ENCODE assay signal across 8 mouse cellular contexts in the genomic region with DNA sequence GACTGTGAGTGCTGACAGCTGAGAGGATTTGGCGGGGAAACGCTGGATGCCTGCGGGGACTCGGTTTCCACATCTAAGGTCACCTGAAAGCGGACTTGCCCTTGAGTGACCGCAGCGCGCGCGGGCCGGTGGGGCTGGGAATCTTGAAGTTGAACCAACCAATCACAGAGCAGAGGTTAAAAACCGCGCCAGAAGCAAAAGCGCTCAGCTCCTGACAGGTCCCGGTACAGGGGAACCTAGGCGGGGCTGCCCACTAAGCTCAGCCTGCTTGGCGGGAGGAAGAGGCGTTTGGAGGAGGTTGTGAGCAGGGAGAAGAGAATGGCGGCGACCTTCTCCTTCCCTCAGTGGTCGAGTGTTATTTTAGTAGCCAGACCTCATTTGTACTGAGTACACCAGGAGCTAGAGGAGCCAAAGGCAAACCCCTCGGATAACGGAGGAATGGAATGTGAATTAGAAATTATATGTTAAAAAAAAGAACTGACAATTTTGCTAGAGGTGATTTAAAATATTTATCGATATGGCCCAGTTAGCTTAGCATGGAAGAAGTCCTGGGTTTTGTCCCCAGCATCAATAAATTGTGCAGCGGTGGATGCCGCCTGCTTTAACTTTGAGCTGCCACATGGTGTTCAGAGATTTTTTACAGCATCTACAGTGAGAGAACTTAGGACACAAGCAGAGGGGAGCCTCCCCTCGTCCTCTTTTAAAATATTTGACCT. TPM values are rescaled to one million over a fixed set of nuclear protein-coding genes. Genes with fewer than 3 reads are reported as not detected.
A peak's percentile ranks its signal among the peaks of the same experiment; 100 is the strongest.
DNase-seq lines count a peak whose midpoint lies in the region; ATAC-seq lines count a peak whose summit lies in the region.

No protein-coding gene starts in this region.

- peaks cover 17% of the 10 kb centered on the region for H3K36me3 ChIP-seq in heart, embryonic 10.5 days

- peak; percentile 95 for DNase-seq in heart, embryonic 10.5 days (ENCODE audit: low spot score)
- no peak for DNase-seq in heart, postnatal 36 days
- peak; percentile 29 to 31 for DNase-seq in adrenal gland, postnatal 36 days
- peak; percentile 72 to 81 for DNase-seq in kidney, postnatal 4 days
- DNase-seq in naive thymus-derived CD4-positive, alpha-beta T cell, adult 2 months (ENCODE audit: low read depth): peak; percentile 20
- peak; percentile 84 for DNase-seq in yolk sac, embryonic 10.5 days (ENCODE audit: low spot score)
- DNase-seq in right cerebral cortex, adult 18-20 months: no peak

- WGBS in heart, embryonic 10.5 days: under 1% methylated on average over 27 of the region's 27 CpGs

- ATAC-seq in granulocyte monocyte progenitor cell, adult 5-6 weeks (replicated peaks; ENCODE audit: poor library complexity, severe bottlenecking): peak; percentile 35

- peak overlapping the region; percentile 97 for H3K4me3 ChIP-seq in heart, embryonic 10.5 days

- peak overlapping the region; percentile 96 for H3K27ac ChIP-seq in heart, embryonic 10.5 days

- H3K9me3 ChIP-seq in heart, embryonic 10.5 days: no peaks in the 10 kb centered on the region

- intact Hi-C loops in heart, postnatal 36 days (cut with DNase I): no loop called here

- peaks cover 53% of the 10 kb centered on the region for H3K4me1 ChIP-seq in heart, embryonic 10.5 days

- H3K27me3 ChIP-seq in heart, embryonic 10.5 days (ENCODE audit: insufficient read depth, poor library complexity, severe bottlenecking): no peaks in the 10 kb centered on the region

RNA-seq across cellular contexts. Expression of gene Rrm2, which starts 1.1 kb away (rescaled TPM):
- polyA plus RNA-seq in heart, embryonic 10.5 days (2016; fragmentation: Nextera tagmentation; extraction: Ambion mirVana): 307 TPM in 2 replicates
- total RNA-seq in heart, postnatal 36 days (2021): 1 to 10 TPM; 3.7 to 4.2 TPM
- total RNA-seq in adrenal gland, postnatal 36 days (2021): 10 to 100 TPM; 17.3 to 23.5 TPM
- 132 and 162 TPM in 2 replicates for total RNA-seq in granulocyte monocyte progenitor cell, adult 5-6 weeks (2014; fragmentation: Nextera tagmentation)
- total RNA-seq in granulocyte monocyte progenitor cell, adult 5-6 weeks (2017): 130 and 144 TPM in 2 replicates

RNA-seq across cellular contexts. Expression of gene Cys1, which starts 25.3 kb away (rescaled TPM):
- 0.28 and 0.34 TPM in 2 replicates for polyA plus RNA-seq in heart, embryonic 10.5 days (2016; fragmentation: Nextera tagmentation; extraction: Ambion mirVana)
- total RNA-seq in heart, postnatal 36 days (2021): 1 to 10 TPM; 5.5 to 6.5 TPM
- 1 to 10 TPM; 1.7 to 2.6 TPM for total RNA-seq in adrenal gland, postnatal 36 days (2021)
- total RNA-seq in granulocyte monocyte progenitor cell, adult 5-6 weeks (2014; fragmentation: Nextera tagmentation): not detected in 2 replicates
- total RNA-seq in granulocyte monocyte progenitor cell, adult 5-6 weeks (2017): not detected in 2 replicates

RNA-seq across cellular contexts. Expression of gene Klf11, which starts 55.8 kb away (rescaled TPM):
- 12.0 and 16.2 TPM in 2 replicates for polyA plus RNA-seq in heart, embryonic 10.5 days (2016; fragmentation: Nextera tagmentation; extraction: Ambion mirVana)
- 10 to 100 TPM; 10.9 to 16.4 TPM for total RNA-seq in heart, postnatal 36 days (2021)
- 10 to 100 TPM; 12.8 to 14.2 TPM for total RNA-seq in adrenal gland, postnatal 36 days (2021)
- 7.1 and 13.2 TPM in 2 replicates for total RNA-seq in granulocyte monocyte progenitor cell, adult 5-6 weeks (2014; fragmentation: Nextera tagmentation)
- total RNA-seq in granulocyte monocyte progenitor cell, adult 5-6 weeks (2017): 10.0 and 12.7 TPM in 2 replicates

Comparison
In these comparisons a context has a peak if more than half of its experiments do, and no peak if none do; other contexts are left out.
1. DNase-seq: peak in heart, embryonic 10.5 days (single experiment), adrenal gland, postnatal 36 days (2 of 2), kidney, postnatal 4 days (2 of 2), naive thymus-derived CD4-positive, alpha-beta T cell, adult 2 months (single experiment) and yolk sac, embryonic 10.5 days (single experiment); none in heart, postnatal 36 days (0 of 2) and right cerebral cortex, adult 18-20 months (single experiment).
2. RNA of gene Rrm2, which starts 1.1 kb away (total RNA-seq): 130 to 162 TPM in granulocyte monocyte progenitor cell, adult 5-6 weeks; 17.3 to 23.5 TPM in adrenal gland, postnatal 36 days and 3.7 to 4.2 TPM in heart, postnatal 36 days; every median in the first group is over 4 times any median in the second.